Mouse (Mus musculus) c-Kit-negative CD71-positive TER-119-positive erythroid progenitor cells, embryonic 14.5 days (primary cell): ENCODE data around the gene Smc4.

Experiments used
- DNase-seq: peaks from one replicate; pipeline ENCODE4 v3.0.0-alpha.2; 2013; ENCODE audit warnings: low read depth, low spot score

The Smc4 gene

DNA sequence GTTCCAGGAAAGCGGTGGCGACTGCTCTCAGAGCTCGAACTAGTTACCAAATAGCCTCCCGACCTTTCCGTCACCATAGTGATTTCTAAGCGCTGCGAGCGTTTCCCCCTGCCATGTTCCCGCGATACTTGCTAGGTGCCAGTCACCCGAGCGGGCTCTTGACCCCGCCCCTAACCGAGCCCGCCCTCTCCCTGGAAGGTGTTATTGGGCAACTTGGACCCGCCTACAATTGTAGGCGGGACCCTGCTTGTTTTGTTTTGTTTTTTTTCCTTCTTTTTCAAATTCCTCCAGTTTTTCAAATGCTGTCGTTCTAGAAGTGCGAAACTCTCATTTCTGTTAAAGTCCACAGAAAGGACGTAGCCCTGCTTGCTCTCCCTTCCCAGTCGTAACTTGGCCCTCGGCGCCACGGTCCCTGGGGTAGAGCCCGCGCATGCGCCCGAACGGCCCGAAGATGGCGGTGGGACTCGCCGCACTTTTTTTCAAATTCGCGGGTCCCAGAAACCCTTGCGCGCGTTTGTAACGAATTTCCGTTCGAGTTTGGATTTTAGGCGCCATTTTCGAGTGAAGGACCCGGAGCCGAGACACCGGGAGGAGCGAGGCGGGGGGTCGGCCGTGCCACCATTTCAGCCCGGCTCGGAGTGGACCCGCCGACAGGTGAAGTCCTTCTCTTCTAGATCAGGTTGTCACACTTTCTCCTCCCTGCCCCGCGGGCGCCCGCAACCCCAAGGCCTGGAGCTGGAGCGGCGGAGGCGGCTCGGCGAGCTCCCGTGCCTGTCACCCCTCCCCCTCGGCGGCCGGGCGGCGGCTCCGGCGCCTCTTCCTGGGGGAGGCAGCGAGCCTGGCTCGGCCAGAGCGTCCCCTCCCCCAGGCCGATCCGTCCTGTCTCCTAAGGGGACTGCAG is at the start of gene Smc4, which contains the start of gene Ift80:
Gene Smc4, plus strand, starts transcription at position 302 of the 901 bp plus-strand sequence.
Gene Ift80, minus strand, starts transcription at position 134 of the 901 bp plus-strand sequence.
- peak; percentile 96 for DNase-seq

DNA sequence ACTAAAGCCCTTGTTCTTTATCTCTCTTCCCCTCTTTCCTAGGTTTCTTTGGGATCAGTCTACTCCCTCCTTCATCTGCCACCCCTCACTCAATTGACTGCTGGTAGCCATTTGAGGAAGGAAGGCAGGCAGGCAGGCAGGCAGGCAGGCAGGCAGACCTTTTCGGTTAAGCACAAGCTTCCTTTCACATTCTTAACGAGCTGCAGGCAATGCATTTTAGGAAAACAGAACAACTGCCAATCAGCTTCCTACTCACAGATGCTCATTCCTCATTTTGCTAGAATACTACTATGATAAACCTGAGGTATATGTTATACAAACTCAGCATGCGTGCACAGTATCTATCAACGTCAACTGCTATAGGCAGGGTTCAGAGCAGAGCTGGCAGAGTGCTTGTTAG is 48.1 kb upstream of the Smc4 start:
- no peak for DNase-seq

DNA sequence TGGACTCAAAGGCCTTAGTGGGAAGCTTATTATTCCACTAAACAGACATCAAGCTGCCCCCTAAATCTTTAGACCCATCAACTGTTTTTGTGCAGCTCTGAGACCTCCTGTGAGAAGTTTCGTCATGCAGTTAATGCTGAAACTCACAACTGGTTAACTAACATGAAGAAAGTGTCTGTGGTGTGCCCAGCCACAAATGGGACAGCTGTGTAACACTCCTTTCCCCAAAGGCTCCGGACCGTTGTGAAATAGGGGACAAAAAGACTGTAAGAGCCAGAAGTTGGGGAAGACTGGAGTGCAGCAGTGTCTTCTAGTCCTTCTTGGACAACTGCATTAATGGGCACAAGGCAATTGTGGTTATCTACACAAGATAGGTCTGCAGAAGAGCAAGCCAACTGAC is 47.1 kb upstream of the Smc4 start:
- no peak for DNase-seq

DNA sequence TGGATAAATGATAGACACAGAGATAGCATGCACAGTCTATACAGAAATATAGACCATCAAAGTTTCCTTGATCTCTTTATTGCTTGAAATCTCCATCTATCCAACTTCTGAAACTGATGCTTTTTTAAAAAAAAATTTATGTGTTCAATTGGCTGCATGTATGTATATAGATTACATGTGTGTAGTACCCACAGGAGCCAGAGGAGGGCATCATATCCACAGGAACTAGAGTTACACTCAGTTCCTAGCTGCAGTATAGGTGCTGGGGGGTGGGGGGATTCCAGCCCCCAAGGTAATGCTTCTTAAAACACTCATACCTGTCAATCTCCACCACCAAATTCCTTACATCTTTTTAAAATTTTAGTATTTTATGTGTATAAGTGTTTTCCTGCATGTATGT is 39.9 kb upstream of the Smc4 start:
- DNase-seq: peak; percentile 24

DNA sequence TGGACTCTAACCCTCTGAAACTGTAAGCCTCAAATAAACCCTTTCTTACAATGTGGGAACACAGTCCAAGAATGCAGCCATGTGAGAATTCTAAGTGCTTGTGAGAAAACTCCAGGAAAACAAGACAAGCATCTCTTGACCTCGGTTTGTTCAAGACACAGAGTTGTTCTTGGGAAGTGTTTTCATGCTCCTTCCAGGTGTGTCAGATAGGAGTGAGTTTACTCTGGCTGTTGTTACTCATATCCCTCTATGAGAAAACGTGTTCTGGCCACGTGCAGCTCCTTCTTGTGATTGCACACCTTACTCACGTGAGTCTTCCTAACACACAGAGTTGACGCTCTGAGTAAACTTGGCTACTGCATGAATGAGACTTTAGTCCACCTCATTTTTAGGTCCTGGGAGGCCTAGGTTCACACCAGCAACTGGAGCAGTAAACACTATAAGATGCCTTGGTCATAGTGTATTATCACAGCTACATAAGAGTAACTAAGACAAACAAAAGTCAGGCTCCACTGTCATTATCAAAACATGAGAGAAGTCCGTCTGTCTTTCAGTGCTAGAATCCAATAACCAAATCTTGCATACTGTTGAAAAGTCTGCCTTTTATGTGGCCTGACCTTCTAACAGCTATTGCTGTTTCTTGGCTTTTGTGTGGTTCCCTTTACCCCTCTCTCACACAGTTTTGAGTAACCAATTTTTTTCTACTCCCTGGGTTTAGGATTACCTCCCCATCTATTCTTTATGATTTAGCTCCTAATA is 37.8 kb upstream of the Smc4 start:
- no peak for DNase-seq

DNA sequence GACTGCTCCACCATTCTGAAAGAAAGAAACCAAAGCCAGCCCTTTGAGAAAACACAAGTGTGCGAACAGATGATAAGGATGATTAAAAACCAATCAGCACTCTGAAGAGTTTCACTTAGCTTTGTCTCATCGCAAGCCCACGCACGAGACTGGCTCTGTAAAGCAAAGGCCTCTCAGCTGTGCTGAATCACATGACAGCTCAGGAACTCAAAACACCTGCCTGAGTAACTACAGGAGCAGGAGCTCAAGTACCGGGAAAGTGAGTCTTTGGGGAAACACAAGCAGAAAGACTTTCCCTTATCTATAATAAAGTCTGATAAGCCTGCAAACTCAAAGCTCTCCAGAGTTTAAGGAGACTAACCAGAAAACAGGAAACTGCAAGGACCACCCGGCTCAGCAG is 37.1 kb upstream of the Smc4 start:
- DNase-seq: no peak

DNA sequence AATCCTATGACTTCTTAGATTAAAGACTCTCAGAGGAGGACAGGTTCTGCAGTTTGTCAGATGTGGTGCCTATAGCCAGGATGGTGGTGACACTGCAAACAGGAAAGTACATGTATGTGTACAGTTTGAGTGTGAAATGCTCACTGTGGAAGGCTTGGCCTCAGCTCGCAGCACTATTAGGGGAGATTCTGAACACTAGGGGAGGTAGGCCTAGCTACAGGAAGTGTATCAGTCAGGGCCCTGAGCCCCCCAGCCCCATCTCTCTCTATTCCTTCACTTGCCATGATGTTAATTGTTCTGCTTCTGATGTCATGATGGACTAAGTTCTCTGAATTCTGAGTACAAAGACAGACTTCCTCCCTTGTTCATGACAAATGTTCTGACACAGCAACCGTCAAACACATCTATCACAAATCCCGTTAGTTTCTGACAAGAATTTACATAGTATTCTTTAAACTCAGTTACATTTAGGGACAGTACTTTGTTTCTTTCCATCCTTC is 35.4 kb upstream of the Smc4 start:
- no peak for DNase-seq

DNA sequence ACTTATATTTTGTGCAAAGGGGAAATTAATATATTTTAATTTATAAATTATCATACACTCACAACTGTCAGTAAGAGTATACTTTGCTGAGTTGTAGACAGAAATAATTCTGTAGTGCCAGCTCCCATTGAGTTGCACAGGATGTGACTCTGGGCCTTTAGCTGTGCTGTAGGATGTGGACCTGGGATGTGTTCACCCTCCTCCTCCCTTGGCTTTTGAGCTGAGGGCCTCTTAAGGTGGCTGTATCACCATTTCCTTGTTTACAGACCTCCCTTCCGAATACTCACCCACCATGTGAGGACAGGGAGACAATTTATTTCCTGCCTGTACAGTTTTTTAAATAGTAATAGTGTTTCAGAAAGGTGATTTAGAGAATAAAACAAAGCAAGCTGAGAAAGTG is 31.0 kb upstream of the Smc4 start:
- no peak for DNase-seq

DNA sequence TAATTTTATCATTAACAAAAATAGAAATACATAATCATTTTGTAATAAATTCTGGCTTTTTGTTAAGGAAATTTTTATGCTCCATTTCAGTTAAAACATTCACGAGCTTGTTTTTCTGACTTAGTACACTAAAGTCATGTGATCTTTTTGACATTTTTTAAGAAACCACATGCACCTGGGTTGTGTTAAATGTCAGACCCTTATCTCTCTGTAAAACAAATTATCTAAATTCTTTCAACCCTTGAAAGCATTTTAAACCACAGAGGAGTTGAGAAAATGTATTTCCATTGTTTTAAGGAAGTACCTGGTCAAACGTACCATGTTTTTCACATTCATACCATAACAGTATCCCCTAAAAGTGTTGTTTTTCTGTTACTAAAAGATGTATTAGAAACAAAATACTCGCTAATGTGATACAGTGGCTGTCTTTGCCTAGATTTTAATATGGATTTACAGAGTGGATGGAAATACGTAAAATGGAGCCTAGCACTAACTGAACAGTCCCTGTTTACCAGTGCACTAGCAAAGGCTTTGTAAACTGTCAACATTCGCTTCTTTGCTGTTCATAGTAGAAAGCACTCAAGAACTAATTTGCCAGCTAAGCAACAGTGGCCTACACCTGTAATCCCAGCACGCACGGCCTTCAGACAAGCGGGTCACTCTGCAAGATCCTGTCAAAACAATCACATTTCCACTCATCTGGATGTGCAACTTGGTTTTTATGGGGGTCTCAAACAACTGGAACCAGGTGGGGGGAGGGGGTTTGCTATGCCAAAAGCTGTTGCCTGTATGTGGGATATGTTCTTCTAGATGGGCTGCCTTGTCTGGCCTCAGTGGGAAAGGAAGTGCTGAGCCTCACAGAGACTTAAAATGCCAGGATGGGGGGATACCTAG is 29.7 kb upstream of the Smc4 start:
- DNase-seq: no peak

DNA sequence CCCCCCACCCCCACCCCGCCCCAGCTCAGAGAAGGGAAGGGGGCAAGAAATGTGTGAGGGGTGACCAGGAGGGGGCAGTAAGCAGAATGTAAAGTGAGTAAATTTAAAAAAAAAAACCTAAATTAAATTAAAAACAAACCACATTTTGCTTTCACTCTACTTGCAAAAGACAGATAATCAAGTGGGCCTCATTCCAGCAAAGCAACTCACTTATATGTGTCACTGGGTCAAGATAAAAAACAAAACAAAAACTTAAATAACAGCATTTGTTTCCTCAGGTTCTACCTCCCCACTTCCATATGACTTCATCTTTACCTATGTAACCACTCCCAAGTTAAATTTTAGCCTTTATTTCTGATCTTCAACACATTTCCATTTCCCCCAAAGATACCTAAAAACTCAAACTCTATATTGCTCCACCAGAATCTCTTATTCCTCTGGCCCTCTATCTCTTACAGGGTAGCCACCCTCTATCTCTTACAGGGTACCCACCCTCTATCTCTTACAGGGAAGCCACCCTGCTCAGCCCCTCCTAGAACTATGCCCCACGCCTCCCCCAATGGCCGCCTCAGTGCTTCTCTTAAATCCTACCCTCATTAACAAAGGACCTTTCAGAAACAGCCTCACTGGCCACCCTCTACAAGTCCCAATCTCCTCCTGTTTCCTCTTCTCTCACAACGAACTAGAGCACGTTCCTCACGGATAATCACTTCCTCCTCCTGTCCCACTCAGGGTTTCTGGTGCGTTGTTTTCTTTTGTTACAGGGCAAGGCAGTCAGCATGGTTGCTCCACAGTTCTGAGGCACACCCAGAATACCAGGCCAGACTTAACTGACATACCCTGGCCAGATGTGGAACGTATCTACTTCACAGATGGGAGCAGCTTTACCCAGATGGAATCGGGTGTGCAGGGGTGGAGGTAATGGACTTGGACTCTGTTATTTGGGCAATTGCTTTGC is 28.7 kb upstream of the Smc4 start:
- no peak for DNase-seq

DNA sequence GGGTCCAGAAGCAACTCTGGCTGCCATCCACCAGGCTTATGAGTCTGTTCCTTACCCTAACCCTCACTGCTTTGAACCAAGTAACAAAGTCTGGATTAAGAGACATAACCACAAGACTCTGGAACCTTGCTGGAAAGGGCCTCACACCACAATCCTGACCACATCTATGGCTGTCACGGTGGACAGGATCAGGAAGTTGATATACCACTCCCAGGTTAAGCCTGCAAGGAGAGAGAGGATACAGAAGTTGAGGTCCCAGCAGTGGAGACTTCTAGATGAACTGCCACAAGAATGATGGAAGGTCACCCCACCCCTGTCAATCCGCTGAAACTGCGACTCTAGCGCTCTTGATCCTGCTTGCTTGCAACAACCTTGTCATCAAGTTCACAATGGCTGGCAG is 26.8 kb upstream of the Smc4 start:
- DNase-seq: no peak

DNA sequence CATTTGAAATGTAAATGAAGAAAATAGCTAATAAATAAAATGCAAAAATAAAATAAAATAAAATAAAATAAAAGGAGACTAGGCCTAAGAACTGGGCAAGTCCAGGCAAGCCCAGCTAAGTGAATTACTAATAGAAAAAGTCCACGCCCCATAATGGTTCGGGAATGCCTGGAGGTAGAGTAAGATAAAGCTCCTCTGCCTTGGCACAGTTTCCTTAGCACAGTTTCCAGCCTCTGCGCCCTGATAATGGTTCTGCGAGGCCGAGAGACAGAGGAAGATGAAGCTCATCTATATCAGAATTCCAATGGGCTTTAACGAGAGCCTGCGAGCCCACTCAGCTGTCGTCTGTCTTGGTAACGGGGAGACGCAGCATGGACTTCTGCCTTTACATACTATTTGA is 25.4 kb upstream of the Smc4 start:
- no peak for DNase-seq

DNA sequence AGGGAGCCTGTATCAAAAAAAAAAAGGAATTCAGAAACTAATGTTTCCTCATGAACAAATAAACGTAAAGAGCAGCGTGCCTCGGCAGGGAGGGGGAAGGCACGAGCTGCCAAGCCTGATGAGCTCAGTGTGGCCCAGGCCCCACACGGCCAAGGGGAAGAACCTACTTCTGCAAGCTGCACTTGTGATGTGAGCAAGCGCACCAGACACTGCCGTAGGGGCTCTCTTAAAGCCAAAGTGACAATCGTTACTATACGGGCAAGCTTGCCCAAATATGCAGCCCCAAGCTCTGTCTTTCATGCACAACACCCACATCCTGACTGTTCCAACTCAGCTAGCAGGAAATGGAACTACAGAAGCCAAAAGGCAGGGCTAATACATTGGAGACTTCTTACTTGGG is 23.6 kb upstream of the Smc4 start:
- no peak for DNase-seq

DNA sequence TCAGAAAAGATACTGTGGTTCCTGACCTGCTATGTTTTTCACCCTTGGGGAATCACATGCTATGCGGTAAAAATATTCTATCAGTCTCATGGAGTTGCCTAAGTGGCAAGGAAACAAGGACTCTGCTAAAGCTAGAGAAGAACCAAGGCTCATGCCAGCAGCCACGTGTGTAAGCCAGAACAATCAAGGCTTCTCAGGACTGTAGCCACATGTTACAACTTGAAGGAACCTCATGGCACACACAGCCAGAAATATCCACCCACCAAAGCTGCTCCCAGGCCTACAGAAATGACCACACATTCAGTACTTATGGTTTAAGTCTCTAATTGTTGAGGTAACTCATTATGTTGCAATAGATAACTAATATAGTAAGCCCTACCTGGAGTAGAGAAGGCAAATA is 18.0 kb upstream of the Smc4 start:
- no peak for DNase-seq

DNA sequence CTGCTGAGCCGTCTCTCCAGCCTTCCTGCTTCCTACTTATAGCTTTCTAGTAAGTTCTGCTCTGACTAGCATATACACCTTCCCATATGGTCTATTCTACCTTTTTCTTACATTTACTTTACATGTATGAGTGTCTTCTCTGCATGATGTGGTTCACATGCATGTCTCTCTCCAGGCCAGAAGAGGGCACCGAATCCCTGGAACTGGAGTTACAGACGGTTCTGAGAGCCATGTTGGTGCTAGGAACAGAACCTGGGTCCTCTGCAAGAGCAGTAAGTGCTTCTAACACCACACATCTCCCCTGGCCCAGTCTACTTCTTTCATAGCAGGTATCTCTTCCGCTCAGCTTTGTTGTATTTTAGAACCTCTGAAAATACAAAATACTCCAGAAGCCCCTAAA is 1.8 kb upstream of the Smc4 start:
- no peak for DNase-seq

DNA sequence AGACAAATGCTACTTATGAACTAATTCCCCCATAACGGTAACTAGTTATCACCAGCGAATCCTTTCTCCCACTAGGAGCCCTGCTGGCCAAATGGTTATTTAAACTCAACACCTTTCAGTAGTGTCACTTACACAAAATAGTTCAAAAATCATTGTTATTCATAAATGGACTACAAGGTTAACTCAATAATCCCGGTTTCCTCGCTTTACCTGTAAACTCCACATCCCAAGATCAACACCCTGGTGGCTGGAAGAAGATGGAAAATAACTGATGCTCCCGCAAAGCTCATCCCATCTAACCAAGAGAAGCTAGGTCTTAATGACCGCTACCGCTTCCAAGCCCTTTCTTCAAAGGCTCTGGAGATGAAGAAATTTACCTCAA is 492 bp upstream of the Smc4 start:
- no peak for DNase-seq

DNA sequence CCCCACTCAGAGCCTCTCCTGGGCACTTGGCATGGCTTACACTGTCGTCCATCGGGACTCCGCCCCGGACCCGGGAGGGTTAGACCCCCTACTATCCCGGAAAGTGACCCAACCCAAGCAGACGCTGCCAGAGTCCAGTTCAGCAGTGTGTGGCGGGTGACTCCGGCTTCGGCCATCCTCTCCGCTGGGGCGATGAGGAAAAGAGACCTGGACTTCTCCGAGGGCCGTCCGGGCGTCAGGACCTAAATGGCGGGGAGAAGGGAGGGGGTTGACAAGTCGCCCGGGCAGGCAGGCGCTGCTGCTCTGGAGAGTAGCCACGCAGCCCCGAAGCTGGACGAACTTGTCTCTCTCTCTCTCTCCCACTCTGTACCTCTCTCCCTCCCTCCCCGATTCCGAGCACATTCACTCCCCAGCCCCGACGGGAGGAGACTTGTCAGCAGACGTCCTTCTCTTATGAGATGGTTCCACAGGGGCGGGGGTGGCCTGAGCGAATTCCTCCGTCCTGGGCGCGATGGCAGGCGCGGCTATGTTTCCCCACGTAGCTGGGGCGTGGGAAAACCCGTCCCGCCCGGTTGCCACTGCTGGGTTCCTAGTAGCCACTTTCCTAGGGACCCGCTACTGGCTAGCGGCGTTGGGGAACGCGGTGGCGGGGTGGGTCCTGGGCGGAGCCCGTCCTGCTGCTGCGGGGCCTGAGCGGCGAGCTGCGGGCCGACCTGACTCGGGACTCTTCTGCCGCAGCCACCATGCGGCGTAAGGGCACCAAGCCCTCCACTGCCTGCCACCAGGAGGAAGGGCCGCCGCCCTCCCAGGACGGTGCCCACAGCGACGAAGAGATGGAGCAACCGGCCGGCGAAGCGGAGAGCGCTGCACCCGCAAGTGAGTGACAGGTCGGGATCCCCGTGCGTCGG is 1.1 kb downstream of the Smc4 start:
- DNase-seq: peak; percentile 61

DNA sequence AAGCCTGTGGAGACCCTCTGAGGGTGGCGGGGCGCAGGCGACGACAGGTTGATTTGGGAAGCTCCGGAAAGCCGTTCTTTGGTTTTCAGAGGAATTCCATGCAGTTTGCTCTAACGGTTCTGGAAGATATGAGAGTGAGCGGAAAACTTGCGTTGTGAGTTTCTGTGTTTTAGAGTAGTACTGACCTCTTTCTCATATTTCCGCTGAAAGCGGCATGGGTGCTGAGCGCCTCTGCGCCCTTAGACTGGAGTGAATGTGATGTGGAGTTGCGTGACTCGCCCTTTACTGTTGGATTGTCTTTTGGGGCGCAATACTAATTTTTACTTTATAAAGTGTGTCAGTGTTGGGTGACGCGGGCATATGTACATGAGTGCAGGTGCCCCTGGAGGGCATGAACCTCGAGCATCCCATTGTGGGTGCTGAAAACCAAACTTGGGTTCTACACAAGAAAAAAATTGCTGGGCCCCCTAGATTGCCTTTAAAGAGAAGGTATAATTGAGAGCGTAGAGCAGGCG is 1.8 kb downstream of the Smc4 start:
- DNase-seq: peak; percentile 22

DNA sequence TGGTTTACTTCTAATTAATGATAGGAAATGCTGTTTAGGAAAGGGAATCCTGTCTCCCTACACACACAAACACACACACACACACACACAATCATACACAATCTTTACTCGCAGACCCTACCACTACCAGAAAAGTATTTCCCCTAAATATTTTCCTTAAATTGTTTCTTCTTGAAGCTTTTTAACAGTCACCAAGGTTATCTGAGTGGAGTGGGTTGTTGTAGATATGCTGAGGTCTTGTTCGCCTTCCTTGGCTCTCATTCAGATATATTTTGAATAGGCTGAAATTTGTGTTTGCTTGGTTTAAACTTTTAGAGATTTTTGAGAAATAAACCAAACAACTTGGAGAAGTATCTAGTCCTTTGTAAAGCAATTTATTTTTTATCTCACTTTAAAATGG is 4.3 kb downstream of the Smc4 start:
- no peak for DNase-seq
